19 mouse cellular contexts compared by ENCODE assay signal in the genomic region with DNA sequence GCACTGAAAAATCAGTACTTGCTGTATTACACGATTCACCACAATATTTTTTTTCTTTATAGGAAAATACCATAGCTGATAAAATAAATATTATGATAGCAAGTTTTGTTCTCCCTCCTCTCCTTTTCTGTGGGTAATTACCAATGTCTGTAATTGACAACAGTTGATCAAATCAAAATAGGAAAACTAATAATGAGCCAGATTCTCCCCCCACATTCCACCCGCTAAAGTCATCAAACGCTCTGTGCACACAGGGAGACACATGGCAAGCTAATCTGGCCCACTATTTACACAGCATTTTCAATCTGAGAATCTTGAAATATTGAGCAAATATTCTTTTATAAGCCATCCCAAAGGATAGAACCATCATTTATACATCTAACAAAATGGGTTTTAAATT.
"Had no signal": no experiment of that assay in that cellular context is flagged by ENCODE, and none has a peak within 500 bp of the region (broad histone marks: within the 10 kb centered on the region; RNA-seq: fewer than 3 reads in every experiment).

No protein-coding gene starts in this region.

- H3K4me3 ChIP-seq: limb, embryonic 10.5 days; limb, embryonic 13.5 days; liver, embryonic 12.5 days; liver, embryonic 15.5 days; lung, embryonic 15.5 days; megakaryocyte, embryonic 14.5 days; midbrain, embryonic 10.5 days; neural tube, embryonic 12.5 days; neural tube, embryonic 15.5 days had no signal

- DNase-seq: kidney, adult 2 months; kidney, postnatal 25 days; liver; lung, adult 18-20 months; lung, postnatal 10 days; lung, postnatal 36 days; midbrain, embryonic 14.5 days; thymus, postnatal 25 days had no signal

- H3K27ac ChIP-seq: hindbrain, postnatal 0 days; kidney, postnatal 0 days; limb, embryonic 10.5 days; limb, embryonic 13.5 days; liver, embryonic 12.5 days; liver, embryonic 15.5 days; lung, embryonic 15.5 days; midbrain, embryonic 10.5 days; neural tube, embryonic 12.5 days; neural tube, embryonic 15.5 days had no signal
